Mouse (Mus musculus): Measurements from ENCODE around the gene Pfkp. TPM values are rescaled to one million over a fixed set of nuclear protein-coding genes. Genes with fewer than 3 reads are reported as not detected.
A peak's percentile ranks its signal among the peaks of the same experiment; 100 is the strongest.

Gene Pfkp
- polyA plus RNA-seq, 1 experiment from 2014 or later, result 16.7 TPM

DNA sequence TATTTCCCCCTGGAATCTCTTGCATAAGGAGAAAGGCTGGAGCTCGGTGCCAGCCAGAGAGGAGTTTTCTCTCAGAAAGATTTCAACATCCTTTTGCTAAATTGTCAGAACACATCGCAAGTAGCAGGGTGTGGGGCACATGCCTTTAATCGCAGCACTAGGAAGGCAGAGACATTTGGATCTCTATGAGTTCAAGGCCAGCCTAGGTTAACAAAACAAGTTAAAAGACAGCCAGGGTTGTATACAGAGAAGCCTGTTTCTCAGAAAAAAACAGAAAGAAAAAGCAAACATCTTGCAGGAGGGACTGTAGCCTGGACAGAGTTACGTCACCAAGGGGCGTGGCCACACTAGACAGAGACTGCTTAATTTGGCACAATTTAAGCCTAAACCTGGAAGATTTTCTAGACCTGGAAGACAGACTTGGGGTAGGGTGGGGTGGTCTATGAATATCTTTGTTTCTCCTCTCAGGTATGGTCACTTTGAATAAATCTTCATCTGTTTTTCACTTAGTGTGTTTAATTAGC, 9.0 kb downstream of the Pfkp start:
- Histone ChIP-seq H3K27ac (ENCODE audit: low read depth, low read length) (no peak overlapping the region), H3K4me1 (ENCODE audit: control insufficient read depth, insufficient read depth, low read length) (peaks cover 8% of the 10 kb centered on the region), H3K36me3 (ENCODE audit: control insufficient read depth, insufficient read depth, low read length) (no peaks in the 10 kb centered on the region), H3K27me3 (ENCODE audit: control insufficient read depth, insufficient read depth, low read length) (no peaks in the 10 kb centered on the region), H3K4me3 (ENCODE audit: low read length) (no peak overlapping the region), H3K9ac (ENCODE audit: low read depth, low read length) (no peak overlapping the region), H3K9me3 (ENCODE audit: control insufficient read depth, low read length) (no peaks in the 10 kb centered on the region), H3K4me2 (replicated peaks; ENCODE audit: low read depth, low read length) (no peak overlapping the region)
- 68% methylated on average over 5 of the region's 5 CpGs for WGBS
- ATAC-seq (ENCODE audit: low FRiP score, low TSS enrichment), result no peak

DNA sequence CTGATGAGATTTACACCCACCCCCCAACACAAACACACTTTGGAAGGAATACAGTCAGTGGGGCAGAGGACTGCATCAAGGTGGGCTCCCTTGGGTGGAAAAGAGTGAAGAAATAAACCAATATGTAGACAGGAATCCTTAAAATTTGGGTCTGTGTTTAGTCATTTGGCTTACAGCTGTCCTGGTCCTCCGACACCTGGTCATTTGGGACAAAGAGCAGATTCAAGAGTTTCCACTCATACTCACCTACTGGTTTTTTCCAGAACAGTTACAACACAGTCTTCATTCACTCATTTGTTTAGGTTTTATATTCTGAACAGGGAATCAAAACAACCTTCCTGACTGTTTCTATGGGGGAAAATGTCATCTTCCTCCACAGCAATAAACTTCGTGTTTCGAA, 9.6 kb downstream of the Pfkp start:
- H3K4me3 ChIP-seq (ENCODE audit: low read length), result no peak overlapping the region
- H3K27me3 ChIP-seq (ENCODE audit: control insufficient read depth, insufficient read depth, low read length), result no peaks in the 10 kb centered on the region
- ATAC-seq (ENCODE audit: low FRiP score, low TSS enrichment), result no peak
- no peak overlapping the region for H3K9ac ChIP-seq (ENCODE audit: low read depth, low read length)
- H3K9me3 ChIP-seq (ENCODE audit: control insufficient read depth, low read length), result no peaks in the 10 kb centered on the region
- no peak overlapping the region for H3K27ac ChIP-seq (ENCODE audit: low read depth, low read length)
- 86% methylated on average over 3 of the region's 3 CpGs for WGBS
- H3K4me2 ChIP-seq (replicated peaks; ENCODE audit: low read depth, low read length), result no peak overlapping the region
- no peaks in the 10 kb centered on the region for H3K36me3 ChIP-seq (ENCODE audit: control insufficient read depth, insufficient read depth, low read length)
- peaks cover 8% of the 10 kb centered on the region for H3K4me1 ChIP-seq (ENCODE audit: control insufficient read depth, insufficient read depth, low read length)

DNA sequence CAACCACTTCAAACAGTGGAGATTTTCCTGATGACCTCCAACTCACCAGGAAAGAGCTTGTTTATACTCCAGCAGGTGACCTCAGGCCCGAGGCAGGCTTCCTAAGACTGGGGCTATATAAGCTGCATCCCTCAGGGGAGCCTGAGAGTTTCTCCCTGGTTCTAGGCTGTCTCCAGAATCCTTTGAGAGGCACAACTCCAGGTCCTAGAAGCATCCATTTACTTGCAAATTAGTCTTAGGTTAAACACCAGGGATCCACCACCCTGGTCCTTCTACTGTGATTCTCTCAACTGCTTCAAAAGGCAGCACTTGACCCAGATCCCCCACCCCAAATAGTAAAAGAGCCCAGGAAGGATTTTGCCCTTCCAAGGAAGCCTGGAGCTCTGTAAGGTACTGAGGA, 10.2 kb downstream of the Pfkp start:
- no peak overlapping the region for H3K27ac ChIP-seq (ENCODE audit: low read depth, low read length)
- H3K9ac ChIP-seq (ENCODE audit: low read depth, low read length), result no peak overlapping the region
- peaks cover 10% of the 10 kb centered on the region for H3K4me1 ChIP-seq (ENCODE audit: control insufficient read depth, insufficient read depth, low read length)
- no peaks in the 10 kb centered on the region for H3K27me3 ChIP-seq (ENCODE audit: control insufficient read depth, insufficient read depth, low read length)
- no peaks in the 10 kb centered on the region for H3K36me3 ChIP-seq (ENCODE audit: control insufficient read depth, insufficient read depth, low read length)
- ATAC-seq (ENCODE audit: low FRiP score, low TSS enrichment), result no peak
- H3K9me3 ChIP-seq (ENCODE audit: control insufficient read depth, low read length), result no peaks in the 10 kb centered on the region
- WGBS, result 50% methylated on average over 1 of the region's 1 CpGs
- H3K4me2 ChIP-seq (replicated peaks; ENCODE audit: low read depth, low read length), result no peak overlapping the region
- H3K4me3 ChIP-seq (ENCODE audit: low read length), result no peak overlapping the region

DNA sequence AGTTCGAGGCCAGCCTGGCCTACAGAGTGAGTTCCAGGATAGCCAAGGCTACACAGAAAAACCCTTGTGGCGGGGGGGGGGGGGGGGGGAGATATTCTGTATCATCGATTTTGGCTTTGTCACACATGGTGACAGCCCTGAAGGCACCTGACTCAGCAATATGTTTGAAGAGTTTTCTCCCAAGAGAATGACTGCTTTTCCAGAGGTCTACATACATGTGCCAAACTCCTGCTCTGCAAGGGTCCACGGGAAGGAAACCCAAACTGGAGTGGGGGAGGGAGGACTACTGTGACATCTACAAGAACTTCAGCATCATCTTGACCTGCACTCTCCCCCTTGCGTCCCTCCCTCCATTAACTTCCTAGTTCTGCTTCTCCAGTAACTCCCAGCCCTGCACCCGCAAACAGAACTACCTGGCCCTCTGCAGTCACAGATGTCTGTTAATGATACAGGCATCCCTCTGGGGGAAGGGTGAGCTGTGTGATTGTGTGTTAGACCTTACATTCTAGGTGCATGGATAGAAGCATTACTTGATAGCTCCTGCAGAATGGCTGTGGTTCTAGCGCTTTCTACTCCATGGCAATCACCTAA, 10.9 kb downstream of the Pfkp start:
- H3K4me1 ChIP-seq (ENCODE audit: control insufficient read depth, insufficient read depth, low read length), result peaks cover 10% of the 10 kb centered on the region
- no peaks in the 10 kb centered on the region for H3K36me3 ChIP-seq (ENCODE audit: control insufficient read depth, insufficient read depth, low read length)
- no peaks in the 10 kb centered on the region for H3K27me3 ChIP-seq (ENCODE audit: control insufficient read depth, insufficient read depth, low read length)
- H3K27ac ChIP-seq (ENCODE audit: low read depth, low read length), result no peak overlapping the region
- no peak for ATAC-seq (ENCODE audit: low FRiP score, low TSS enrichment)
- no peak overlapping the region for H3K4me3 ChIP-seq (ENCODE audit: low read length)
- 90% methylated on average over 7 of the region's 7 CpGs for WGBS
- no peak overlapping the region for H3K4me2 ChIP-seq (replicated peaks; ENCODE audit: low read depth, low read length)
- no peak overlapping the region for H3K9ac ChIP-seq (ENCODE audit: low read depth, low read length)
- no peaks in the 10 kb centered on the region for H3K9me3 ChIP-seq (ENCODE audit: control insufficient read depth, low read length)

DNA sequence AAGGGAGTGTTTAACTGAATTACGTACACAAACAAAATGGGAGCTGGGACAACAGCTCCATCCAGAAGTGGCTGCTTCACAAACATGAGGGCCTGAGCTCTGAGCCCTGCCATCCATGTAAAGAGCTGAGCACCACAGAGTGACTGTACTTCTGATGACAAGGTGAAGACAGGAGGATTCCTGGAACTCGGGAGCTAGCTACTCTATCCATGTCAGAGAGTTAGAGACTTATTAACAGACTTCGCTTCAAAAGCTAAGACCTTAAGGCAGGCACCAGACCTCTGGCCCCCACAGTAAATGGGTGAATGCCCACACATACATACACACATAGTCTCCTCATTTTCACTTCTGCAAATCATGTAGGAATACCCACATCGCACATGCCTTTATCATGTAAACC, 11.6 kb downstream of the Pfkp start:
- peak; percentile 43; the same call in 1 of the 2 replicates for ATAC-seq (ENCODE audit: low FRiP score, low TSS enrichment)
- Histone ChIP-seq H3K4me3 (ENCODE audit: low read length) (no peak overlapping the region), H3K36me3 (ENCODE audit: control insufficient read depth, insufficient read depth, low read length) (no peaks in the 10 kb centered on the region), H3K27ac (ENCODE audit: low read depth, low read length) (no peak overlapping the region), H3K9ac (ENCODE audit: low read depth, low read length) (no peak overlapping the region), H3K4me1 (ENCODE audit: control insufficient read depth, insufficient read depth, low read length) (peaks cover 10% of the 10 kb centered on the region), H3K9me3 (ENCODE audit: control insufficient read depth, low read length) (no peaks in the 10 kb centered on the region), H3K27me3 (ENCODE audit: control insufficient read depth, insufficient read depth, low read length) (no peaks in the 10 kb centered on the region), H3K4me2 (replicated peaks; ENCODE audit: low read depth, low read length) (no peak overlapping the region)
- 76% methylated on average over 4 of the region's 4 CpGs for WGBS

DNA sequence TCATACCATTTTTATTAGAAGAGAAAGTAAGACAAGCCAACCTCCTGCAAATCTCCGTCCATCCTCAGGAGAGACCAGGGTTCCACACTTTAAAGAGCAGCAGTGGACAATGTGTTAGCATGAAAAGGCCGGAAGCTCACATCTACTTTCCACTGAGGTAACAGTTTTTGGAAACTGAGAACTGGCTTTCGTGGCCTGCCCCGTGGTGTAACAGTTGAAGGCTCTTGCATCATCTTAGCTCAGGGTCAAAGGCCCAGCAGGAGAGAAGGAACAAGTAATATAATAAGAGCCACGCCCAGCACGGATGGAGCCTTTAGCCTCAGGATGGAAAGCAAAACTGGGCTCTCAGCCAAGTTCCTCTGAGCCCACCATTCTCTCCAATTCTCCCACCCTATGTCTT, 12.1 kb downstream of the Pfkp start:
- peaks cover 10% of the 10 kb centered on the region for H3K4me1 ChIP-seq (ENCODE audit: control insufficient read depth, insufficient read depth, low read length)
- H3K27me3 ChIP-seq (ENCODE audit: control insufficient read depth, insufficient read depth, low read length), result no peaks in the 10 kb centered on the region
- ATAC-seq (ENCODE audit: low FRiP score, low TSS enrichment), result peak; percentile 9; the same call in 1 of the 2 replicates
- H3K4me3 ChIP-seq (ENCODE audit: low read length), result no peak overlapping the region
- H3K36me3 ChIP-seq (ENCODE audit: control insufficient read depth, insufficient read depth, low read length), result no peaks in the 10 kb centered on the region
- no peak overlapping the region for H3K27ac ChIP-seq (ENCODE audit: low read depth, low read length)
- H3K9me3 ChIP-seq (ENCODE audit: control insufficient read depth, low read length), result no peaks in the 10 kb centered on the region
- H3K4me2 ChIP-seq (replicated peaks; ENCODE audit: low read depth, low read length), result no peak overlapping the region
- 70% methylated on average over 6 of the region's 6 CpGs for WGBS
- H3K9ac ChIP-seq (ENCODE audit: low read depth, low read length), result no peak overlapping the region

DNA sequence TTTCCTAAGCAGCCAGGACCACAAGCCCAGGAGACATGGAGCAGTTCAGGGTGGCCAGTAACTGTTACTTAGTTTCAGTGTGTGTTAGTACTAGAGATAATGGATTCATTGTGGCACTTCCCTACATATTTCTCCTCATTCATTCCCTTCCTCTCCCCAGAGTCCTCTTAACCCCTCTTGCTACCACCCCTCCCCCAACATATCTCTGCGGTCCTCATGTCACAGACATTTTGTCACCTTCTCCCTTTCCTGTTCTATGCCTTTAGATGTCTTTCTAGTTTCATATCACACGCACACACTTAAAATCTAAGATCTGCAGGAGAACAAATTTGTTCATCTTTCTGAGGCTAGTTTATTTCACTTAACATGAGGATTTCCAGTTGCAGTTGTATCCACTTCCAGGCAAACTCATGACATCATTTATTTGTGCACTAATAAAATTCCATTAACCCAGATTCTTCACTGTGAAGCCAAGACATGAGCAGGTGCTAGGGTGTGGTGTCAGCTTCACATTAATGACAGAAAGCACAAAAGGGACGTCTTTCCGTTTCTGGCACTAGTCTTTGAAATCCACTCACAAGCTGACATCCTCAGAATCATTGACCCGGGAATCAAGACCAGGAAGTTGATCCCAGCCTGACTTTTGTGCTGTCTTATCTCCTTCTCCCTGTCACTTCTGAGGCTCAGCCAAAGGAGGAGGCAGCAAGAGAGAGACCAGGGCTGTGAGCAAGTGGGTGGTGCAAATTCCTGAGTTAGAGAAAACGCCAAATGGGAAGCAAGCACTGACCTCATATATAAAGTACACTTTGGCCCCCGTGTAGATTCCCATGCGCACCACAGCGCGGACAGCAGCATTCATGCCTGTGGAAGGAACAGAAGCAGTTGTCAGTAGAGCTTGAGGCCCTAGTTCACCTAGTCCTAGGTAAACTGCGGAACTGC, 13.2 kb downstream of the Pfkp start:
- Histone ChIP-seq H3K27ac (ENCODE audit: low read depth, low read length) (no peak overlapping the region), H3K36me3 (ENCODE audit: control insufficient read depth, insufficient read depth, low read length) (no peaks in the 10 kb centered on the region), H3K4me3 (ENCODE audit: low read length) (no peak overlapping the region), H3K9ac (ENCODE audit: low read depth, low read length) (no peak overlapping the region), H3K4me1 (ENCODE audit: control insufficient read depth, insufficient read depth, low read length) (peaks cover 10% of the 10 kb centered on the region), H3K4me2 (replicated peaks; ENCODE audit: low read depth, low read length) (no peak overlapping the region), H3K9me3 (ENCODE audit: control insufficient read depth, low read length) (no peaks in the 10 kb centered on the region), H3K27me3 (ENCODE audit: control insufficient read depth, insufficient read depth, low read length) (no peaks in the 10 kb centered on the region)
- ATAC-seq (ENCODE audit: low FRiP score, low TSS enrichment), result peak; percentile 30; the same call in 1 of the 2 replicates
- WGBS, result 70% methylated on average over 11 of the region's 11 CpGs

DNA sequence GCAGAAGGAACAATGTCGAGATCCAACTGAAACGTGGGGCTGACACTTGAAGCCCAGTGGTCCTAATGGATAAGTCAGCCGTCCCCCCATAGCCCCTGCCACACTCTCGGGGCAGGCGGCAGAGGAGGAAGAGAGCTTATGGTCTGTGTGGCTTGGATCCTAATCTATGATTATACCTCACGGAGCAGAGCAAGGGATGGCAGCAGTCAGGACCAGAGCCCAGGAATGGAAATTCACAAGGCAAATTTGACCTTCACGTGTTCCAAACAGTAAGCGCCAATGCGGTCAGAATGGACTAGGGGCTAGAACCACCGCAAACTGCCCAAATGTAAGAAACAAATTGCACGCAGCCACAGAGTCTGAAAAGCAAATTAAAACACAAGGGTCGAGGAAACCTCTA, 14.5 kb downstream of the Pfkp start:
- Histone ChIP-seq H3K4me2 (replicated peaks; ENCODE audit: low read depth, low read length) (no peak overlapping the region), H3K4me3 (ENCODE audit: low read length) (no peak overlapping the region), H3K9me3 (ENCODE audit: control insufficient read depth, low read length) (no peaks in the 10 kb centered on the region), H3K27ac (ENCODE audit: low read depth, low read length) (no peak overlapping the region), H3K27me3 (ENCODE audit: control insufficient read depth, insufficient read depth, low read length) (no peaks in the 10 kb centered on the region), H3K4me1 (ENCODE audit: control insufficient read depth, insufficient read depth, low read length) (peaks cover 10% of the 10 kb centered on the region), H3K36me3 (ENCODE audit: control insufficient read depth, insufficient read depth, low read length) (no peaks in the 10 kb centered on the region), H3K9ac (ENCODE audit: low read depth, low read length) (no peak overlapping the region)
- ATAC-seq (ENCODE audit: low FRiP score, low TSS enrichment), result no peak
- WGBS, result 89% methylated on average over 12 of the region's 12 CpGs

DNA sequence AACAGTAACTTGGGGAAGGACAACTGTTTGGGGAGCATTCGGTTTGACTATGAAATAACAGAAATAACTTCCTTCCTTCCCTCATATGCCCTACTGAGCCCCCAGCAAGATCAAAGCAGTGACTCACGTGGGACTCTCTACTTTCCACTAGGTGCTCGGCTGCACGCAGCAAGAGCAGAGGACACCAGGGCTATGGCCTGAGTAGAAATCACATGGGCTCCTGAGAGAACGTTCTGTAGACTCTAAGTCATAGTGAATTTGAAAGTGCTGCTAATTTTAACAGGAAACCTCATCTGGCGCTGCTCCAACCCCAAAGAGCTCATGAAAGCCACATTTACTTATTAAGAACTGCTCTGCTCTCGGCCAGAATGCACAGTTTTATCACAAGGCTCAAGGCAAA, 15.1 kb downstream of the Pfkp start:
- ATAC-seq (ENCODE audit: low FRiP score, low TSS enrichment), result no peak
- WGBS, result 55% methylated on average over 7 of the region's 7 CpGs
- Histone ChIP-seq H3K4me1 (ENCODE audit: control insufficient read depth, insufficient read depth, low read length) (peaks cover 10% of the 10 kb centered on the region), H3K4me3 (ENCODE audit: low read length) (no peak overlapping the region), H3K9me3 (ENCODE audit: control insufficient read depth, low read length) (no peaks in the 10 kb centered on the region), H3K9ac (ENCODE audit: low read depth, low read length) (no peak overlapping the region), H3K36me3 (ENCODE audit: control insufficient read depth, insufficient read depth, low read length) (no peaks in the 10 kb centered on the region), H3K27me3 (ENCODE audit: control insufficient read depth, insufficient read depth, low read length) (no peaks in the 10 kb centered on the region), H3K4me2 (replicated peaks; ENCODE audit: low read depth, low read length) (no peak overlapping the region), H3K27ac (ENCODE audit: low read depth, low read length) (no peak overlapping the region)

All from kidney, embryonic 14.5 days (tissue).